Mouse (Mus musculus): ENCODE data around the gene Mdga1.

The Mdga1 gene

GRCm38 (mm10) chr17:29981568-29981967 is 11.7 kb upstream of the Mdga1 start:
- no peak for DNase-seq (ENCODE audit: low read depth, low spot score)

DNA sequence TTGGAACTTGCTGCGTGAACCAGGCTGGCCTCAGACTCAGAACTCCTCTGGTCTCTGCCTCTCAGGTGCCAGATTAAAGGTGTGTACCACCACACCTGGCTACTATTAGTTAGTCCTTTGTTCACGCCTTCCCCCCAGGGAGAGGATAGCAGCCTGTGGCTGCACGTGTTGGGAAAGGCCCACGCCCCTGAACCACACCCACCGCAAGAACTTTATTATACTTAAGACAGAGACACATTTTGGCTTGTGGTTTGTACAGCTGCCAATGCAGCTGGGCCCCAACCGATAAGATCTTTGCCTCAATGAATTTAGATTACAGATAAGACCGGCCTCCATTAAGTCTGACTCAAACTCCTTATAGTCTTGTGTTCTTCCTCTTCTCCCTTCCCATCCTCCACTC is 10.0 kb upstream of the Mdga1 start:
- DNase-seq (ENCODE audit: low read depth, low spot score): peak; percentile 79

DNA sequence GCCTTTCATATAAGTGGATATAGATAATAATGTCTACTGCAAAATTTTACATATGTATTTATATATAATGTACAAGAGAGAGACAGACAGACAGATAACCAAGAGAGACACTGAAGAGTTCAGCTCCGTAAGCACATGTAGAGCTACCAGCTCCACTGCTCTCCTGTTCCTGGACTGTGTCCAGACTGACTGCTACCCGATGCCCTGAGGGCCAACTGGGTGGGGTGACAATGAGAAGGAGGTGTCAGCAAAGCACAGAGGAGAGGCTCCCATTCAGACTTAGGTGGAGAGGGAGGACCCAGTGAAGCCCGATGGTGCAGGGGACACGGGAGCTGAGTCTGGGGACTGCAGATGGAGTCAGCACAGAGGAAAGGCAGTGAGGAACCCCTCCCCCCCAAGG is 9.1 kb upstream of the Mdga1 start:
- DNase-seq (ENCODE audit: low read depth, low spot score): peak; percentile 62

DNA sequence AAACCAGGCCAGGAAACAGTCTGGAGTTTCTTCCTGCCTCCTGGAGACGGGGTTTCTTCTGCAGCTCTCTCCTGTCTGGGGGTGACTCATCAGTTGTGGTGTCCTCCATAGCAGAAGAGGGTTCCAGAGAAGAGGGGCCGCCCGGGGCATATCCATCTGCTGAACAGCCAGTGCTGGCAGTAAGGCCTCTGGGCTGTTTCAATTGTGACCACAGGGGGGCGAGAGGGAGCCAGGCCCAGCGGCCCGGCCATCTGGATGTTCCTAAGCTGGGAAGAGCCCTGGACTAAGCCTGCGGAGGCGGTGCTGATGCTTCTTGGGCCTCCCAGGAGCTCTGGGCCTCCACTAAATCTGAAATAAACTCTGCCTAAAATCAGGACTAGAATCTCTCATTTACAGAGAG is 5.8 kb upstream of the Mdga1 start:
- DNase-seq (ENCODE audit: low read depth, low spot score): peak; percentile 97

GRCm38 (mm10) chr17:29973226-29973625 is 3.3 kb upstream of the Mdga1 start:
- no peak for DNase-seq (ENCODE audit: low read depth, low spot score)

DNA sequence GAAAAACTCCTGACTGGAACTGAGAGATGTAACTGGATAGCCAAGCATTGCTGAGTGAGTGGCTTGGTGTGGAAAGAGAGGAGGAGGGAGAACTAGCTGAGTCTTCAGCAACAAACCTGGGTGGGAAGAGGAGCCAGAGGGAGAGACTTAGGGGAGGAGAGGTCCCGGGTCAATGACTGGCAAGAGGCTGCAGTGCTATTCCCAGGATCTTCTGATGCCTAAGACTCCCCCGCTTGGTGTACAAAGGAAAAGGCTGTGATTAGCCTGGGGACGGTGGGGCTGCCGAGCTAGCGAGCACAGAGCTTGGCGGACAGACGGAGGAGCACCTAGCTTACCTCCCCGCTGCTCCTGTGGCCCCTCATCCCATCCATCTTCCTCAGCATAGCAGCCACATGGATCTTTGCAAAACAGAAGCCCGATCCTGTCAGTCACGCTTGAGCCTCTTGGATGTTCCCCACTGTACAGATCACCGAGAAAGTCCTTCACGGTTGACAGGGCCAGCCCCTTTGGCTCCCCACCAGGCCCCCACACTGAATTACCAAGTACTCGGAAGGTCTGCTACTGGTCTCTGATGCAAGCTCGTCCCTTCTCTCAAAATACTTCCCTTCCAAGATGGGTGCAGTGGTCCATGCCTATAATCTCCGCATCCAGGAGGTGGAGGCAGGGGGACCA is 2.0 kb upstream of the Mdga1 start:
- DNase-seq (ENCODE audit: low read depth, low spot score): no peak

DNA sequence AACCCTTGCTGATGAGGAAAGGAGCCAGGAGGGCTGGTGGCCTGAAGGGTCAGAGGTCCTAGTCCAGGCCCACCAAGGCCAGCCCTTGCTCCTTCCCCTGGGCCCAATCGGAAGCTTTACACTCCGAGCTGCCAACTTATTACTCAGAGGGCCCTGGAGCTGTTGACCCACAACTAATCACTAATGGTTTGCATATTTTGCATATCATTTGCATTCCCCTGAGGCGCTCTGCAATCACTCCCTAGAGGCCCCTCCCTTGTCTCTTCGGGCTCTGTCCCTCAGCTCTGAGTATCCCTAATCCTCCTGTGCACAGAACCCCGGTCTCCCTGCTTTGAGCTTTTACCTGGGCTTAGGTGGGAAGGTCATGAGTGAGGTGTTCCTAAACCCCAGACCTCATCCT is 4.4 kb downstream of the Mdga1 start:
- DNase-seq (ENCODE audit: low read depth, low spot score): no peak

DNA sequence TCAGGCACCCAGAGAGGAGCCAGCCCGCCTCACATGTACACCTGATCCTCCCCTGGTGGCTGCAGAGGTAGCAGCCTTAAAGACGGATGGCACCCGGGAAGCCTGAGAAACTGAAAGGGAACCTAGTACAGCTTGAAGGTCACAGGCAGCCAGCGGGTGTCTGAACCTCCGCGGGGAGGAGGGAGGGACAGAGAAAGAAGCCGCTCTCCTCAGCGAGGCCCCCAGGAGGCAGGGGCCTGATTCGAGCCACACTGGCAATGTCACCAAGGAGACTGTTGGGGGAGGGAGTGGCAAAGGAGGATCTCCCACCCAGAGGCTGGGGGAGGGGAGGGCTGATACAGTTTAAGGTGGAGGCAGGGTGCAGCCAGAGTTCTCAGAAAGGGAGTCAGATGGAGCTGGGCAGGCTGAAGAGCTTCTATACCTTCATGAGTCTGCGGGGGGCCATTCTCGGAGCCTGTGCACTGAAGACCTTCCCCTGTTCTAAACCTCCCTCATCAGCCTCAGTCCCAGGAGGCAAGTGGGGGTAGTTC is 6.1 kb downstream of the Mdga1 start:
- no peak for DNase-seq (ENCODE audit: low read depth, low spot score)

- no peak for DNase-seq (ENCODE audit: low read depth, low spot score)
Observed at GRCm38 (mm10) chr17:29955880-29956279, 14.0 kb downstream of the Mdga1 start.

GRCm38 (mm10) chr17:29954316-29954715 is 15.6 kb downstream of the Mdga1 start:
- no peak for DNase-seq (ENCODE audit: low read depth, low spot score)

- DNase-seq (ENCODE audit: low read depth, low spot score): no peak
Observed at GRCm38 (mm10) chr17:29951100-29951499, 18.8 kb downstream of the Mdga1 start.

- no peak for DNase-seq (ENCODE audit: low read depth, low spot score)
Observed at GRCm38 (mm10) chr17:29950574-29950973, 19.3 kb downstream of the Mdga1 start.

DNA sequence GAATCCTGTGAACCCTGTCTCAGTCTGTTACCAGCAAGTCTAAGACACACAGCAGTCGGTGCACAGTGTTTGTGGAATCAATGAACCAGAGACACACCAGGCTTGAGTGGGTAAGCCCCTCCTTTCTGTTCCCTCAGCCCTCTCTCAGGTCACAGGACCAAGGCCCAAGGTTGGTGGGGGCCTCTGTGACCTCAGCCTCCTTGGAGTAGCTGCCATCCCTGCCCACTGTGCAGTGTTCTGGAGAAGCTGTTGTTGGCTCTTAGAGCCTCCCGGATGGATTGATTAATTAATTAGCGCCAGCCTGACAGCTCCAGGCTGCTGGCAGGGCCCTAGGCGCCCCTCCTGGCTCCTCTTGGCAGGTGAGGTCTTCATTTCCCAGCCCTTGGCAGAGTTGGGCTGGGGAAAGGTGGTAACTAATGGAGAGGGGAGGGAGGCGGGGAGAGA is 22.6 kb downstream of the Mdga1 start:
- DNase-seq (ENCODE audit: low read depth, low spot score): no peak

DNA sequence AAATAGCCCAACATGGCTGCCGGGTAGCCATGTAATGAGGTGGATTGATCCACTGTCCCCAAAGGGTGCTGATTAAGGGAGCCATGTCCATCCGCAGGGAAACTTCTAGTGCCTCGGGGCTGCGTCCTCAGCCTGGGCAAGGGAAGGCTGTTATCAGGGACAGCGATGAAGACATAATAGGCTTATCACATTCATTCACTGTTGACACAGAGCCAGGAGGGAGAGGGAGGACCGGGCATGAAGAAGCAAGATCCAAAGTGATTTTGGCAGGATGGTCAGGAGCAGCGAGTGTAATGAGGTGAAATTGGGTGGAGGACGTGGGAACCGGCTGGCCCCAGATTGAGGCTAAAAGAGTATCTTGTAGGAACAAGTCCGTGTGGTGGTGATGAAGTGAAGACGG is 25.5 kb downstream of the Mdga1 start:
- no peak for DNase-seq (ENCODE audit: low read depth, low spot score)

- peak; percentile 48 for DNase-seq (ENCODE audit: low read depth, low spot score)
Observed at GRCm38 (mm10) chr17:29939011-29939410, 30.9 kb downstream of the Mdga1 start.

GRCm38 (mm10) chr17:29937350-29937781 is 32.5 kb downstream of the Mdga1 start:
- DNase-seq (ENCODE audit: low read depth, low spot score): no peak

GRCm38 (mm10) chr17:29934133-29934851 is 35.6 kb downstream of the Mdga1 start:
- peak; percentile 28 for DNase-seq (ENCODE audit: low read depth, low spot score)

DNA sequence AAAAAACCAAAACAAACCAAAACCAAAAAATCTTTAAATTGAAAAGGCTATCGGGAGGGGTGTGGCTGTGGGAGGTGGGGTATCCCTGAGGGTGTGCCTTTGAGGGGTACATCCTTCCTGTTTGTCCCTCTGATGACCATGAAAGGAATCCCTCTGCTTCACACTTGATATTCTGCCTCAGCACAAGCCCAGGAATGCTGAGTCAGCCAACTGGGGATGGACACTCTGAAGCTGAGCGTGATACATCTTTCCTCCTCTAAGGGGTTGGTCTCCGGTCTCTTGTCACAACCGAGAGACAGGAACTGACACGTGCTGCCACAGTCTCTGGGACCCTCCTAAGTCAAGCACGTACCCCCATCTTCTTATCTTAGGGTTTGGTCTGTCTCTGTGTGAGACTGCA is 37.1 kb downstream of the Mdga1 start:
- DNase-seq (ENCODE audit: low read depth, low spot score): no peak

- DNase-seq (ENCODE audit: low read depth, low spot score): no peak
Observed at GRCm38 (mm10) chr17:29931224-29931945, 38.5 kb downstream of the Mdga1 start.

GRCm38 (mm10) chr17:29928751-29929237 is 41.1 kb downstream of the Mdga1 start:
- no peak for DNase-seq (ENCODE audit: low read depth, low spot score)

DNA sequence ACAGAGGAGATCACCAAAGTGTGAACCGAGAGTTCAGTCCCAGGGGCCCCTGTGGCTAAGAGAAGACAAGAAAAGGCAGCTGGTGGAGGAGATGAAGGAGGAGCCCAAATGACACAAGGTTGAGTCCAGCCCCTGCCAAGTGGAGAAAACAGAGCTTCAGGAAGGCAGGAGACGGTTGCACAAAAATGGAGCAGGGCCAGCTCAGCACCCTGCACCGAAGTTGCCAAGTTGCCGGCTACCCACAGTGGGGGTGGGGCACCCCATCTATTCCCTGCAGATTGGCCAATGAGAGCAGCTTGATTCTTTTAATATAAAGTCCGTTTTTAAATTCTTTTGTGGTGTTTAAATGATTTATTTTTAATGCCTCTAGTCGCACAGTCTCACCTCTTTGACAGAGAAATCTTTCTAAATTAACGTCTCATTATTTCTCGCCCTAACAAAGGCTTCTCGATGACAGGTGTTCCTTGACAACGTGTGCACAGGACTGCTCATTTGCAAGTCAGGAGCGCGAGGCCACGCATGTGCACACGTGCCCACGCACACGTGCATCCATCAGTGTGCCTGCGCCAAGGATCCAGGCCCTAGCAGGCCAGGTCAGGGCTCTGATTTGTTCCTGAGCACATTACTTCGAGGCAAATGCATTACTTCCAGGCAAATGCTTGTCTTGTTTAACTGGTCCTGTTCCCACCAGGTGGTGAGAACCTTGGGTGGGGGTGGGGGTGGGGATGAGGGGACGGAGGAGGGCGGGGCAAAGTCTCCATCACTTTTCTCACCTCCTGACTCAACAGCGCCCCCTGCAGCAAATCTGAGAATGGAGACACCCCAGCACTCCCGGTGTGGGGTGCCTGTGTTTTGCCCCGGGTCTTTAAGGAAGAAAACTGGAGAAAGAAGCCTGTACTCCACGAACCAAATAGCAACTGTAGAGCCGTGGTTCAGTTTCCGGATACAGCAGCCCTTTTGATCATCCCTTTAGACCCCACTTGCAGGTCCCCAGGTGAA is 44.0 kb downstream of the Mdga1 start:
- no peak for DNase-seq (ENCODE audit: low read depth, low spot score)
